ENCODE assay signal across 9 mouse cellular contexts in the genomic region with DNA sequence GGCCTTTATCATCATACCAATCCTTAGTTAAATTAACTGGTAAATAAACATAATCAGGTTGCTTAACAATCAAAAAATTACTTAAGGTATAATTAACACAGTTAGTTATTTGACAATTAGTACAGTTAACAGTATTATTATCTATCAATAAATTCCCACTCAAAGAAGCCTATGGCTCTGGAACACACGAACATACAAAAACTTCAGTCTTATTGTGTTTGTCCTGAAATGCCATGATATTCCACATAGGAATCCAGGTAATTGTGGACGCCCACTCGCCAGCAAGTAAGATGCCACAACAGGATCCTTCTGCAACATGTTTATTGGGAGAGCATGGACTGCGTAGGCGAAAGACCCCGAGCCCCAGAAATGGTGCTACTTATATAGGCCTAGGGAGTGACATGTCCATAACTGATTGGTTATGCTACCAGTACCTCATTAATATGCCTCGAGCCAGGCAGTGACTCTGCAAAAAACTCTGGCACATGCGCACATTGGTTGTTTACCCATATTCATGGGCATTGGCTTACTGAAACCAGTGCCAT. TPM values are rescaled to one million over a fixed set of nuclear protein-coding genes. Genes with fewer than 3 reads are reported as not detected.
DNase-seq lines count a peak whose midpoint lies in the region; ATAC-seq and TF ChIP-seq lines count a peak whose summit lies in the region.
"Not testable (repeated sequence)": the region's sequence is repeated elsewhere in the genome, so short reads cannot be mapped to it uniquely, and the experiment has no call there.
"Had no signal": no experiment of that assay in that cellular context is flagged by ENCODE, and none has a peak within 500 bp of the region (broad histone marks: within the 10 kb centered on the region; RNA-seq: fewer than 3 reads in every experiment).

No protein-coding gene starts in this region.

- not testable (repeated sequence) for H3K4me2 ChIP-seq in forebrain, embryonic 11.5 days (ENCODE audit: low read depth, low read length, severe bottlenecking); hindbrain, embryonic 11.5 days (replicated peaks; ENCODE audit: low read depth, low read length); midbrain, postnatal 0 days (ENCODE audit: low read depth, low read length, poor library complexity, severe bottlenecking)

- not testable (repeated sequence) for DNase-seq in forebrain, embryonic 11.5 days (ENCODE audit: low spot score); hindbrain, embryonic 11.5 days (ENCODE audit: low spot score); midbrain, postnatal 0 days (ENCODE audit: low spot score)
- DNase-seq in gastrocnemius, adult 8-10 months (ENCODE audit: low spot score in 2 of 2): peak; percentile 6 to 7
- DNase-seq in kidney, postnatal 25 days: peak; percentile 2 to 35
- DNase-seq in spleen, postnatal 4 days (ENCODE audit: low spot score in 2 of 2): peak; percentile 13 to 60
- peak; percentile 3 for DNase-seq in urinary bladder, postnatal 14 days (ENCODE audit: low spot score)

- H3K9ac ChIP-seq in forebrain, embryonic 11.5 days (ENCODE audit: low read length); hindbrain, embryonic 11.5 days (ENCODE audit: low read depth, low read length); midbrain, postnatal 0 days (replicated peaks; ENCODE audit: low read length, poor library complexity, severe bottlenecking): not testable (repeated sequence)

- H3K4me3 ChIP-seq in forebrain, embryonic 11.5 days (ENCODE audit: low read depth, low read length); hindbrain, embryonic 11.5 days (ENCODE audit: low read depth, low read length); midbrain, postnatal 0 days (ENCODE audit: low read depth, low read length): not testable (repeated sequence)

- TF ChIP-seq CTCF in midbrain, postnatal 0 days (IDR thresholded peaks at IDR 0.05): not testable (repeated sequence)

- not testable (repeated sequence) for H3K36me3 ChIP-seq in forebrain, embryonic 11.5 days (ENCODE audit: control insufficient read depth, insufficient read depth, low read length); hindbrain, embryonic 11.5 days (ENCODE audit: control insufficient read depth, insufficient read depth, low read length); midbrain, postnatal 0 days (ENCODE audit: insufficient read depth, low read length)

- not testable (repeated sequence) for H3K9me3 ChIP-seq in forebrain, embryonic 11.5 days (ENCODE audit: control insufficient read depth, low read length); hindbrain, embryonic 11.5 days (ENCODE audit: control insufficient read depth, low read length); midbrain, postnatal 0 days (ENCODE audit: low read length)

- not testable (repeated sequence) for H3K4me1 ChIP-seq in forebrain, embryonic 11.5 days (replicated peaks; ENCODE audit: control insufficient read depth, insufficient read depth, low read length); hindbrain, embryonic 11.5 days (replicated peaks; ENCODE audit: control insufficient read depth, insufficient read depth, low read length); midbrain, postnatal 0 days (ENCODE audit: insufficient read depth, low read length)

- 91% methylated on average over 7 of the region's 8 CpGs for WGBS in forebrain, embryonic 11.5 days
- 96% methylated on average over 7 of the region's 8 CpGs for WGBS in hindbrain, embryonic 11.5 days
- WGBS in midbrain, postnatal 0 days: 97% methylated on average over 7 of the region's 8 CpGs

- ATAC-seq in forebrain, embryonic 11.5 days (replicated peaks; ENCODE audit: low FRiP score): 0 out of 2 replicates have a peak, but pooled peaks have one; percentile 35
- ATAC-seq in hindbrain, embryonic 11.5 days (ENCODE audit: low FRiP score): peak; percentile 58; the same call in 1 of the 2 replicates
- ATAC-seq in inflammation-experienced regulatory T-cells, adult 6 months: peak; percentile 15
- ATAC-seq in midbrain, postnatal 0 days (ENCODE audit: low FRiP score): peak; percentile 13; the same call in 1 of the 2 replicates

- not testable (repeated sequence) for H3K27ac ChIP-seq in forebrain, embryonic 11.5 days (ENCODE audit: low read depth, low read length); hindbrain, embryonic 11.5 days (ENCODE audit: low read depth, low read length); midbrain, postnatal 0 days (ENCODE audit: low read depth, low read length)

- H3K27me3 ChIP-seq in forebrain, embryonic 11.5 days (ENCODE audit: control insufficient read depth, insufficient read depth, low read length); hindbrain, embryonic 11.5 days (ENCODE audit: control insufficient read depth, insufficient read depth, low read length); midbrain, postnatal 0 days (ENCODE audit: insufficient read depth, low read length): not testable (repeated sequence)

RNA-seq across cellular contexts. Expression of a gene that starts 49.4 kb away (rescaled TPM):
- 6.4 and 7.6 TPM in 2 replicates for polyA plus RNA-seq in forebrain, embryonic 11.5 days (2014; fragmentation: Nextera tagmentation; extraction: Ambion mirVana)
- total RNA-seq in gastrocnemius, adult 8-10 months (2022): 1 to 10 TPM in 2 of 4 experiments, under 1 TPM in 2; 0.68 to 1.8 (median 0.97) TPM
- polyA plus RNA-seq in hindbrain, embryonic 11.5 days (2014; fragmentation: Nextera tagmentation; extraction: Ambion mirVana): 7.8 and 8.7 TPM in 2 replicates
- polyA plus RNA-seq in inflammation-experienced regulatory T-cells, adult 6 months (2017; shearing (Covaris generic)): 10 to 100 TPM in 1 of 3 experiments, 1 to 10 TPM in 2; 4.6 to 11.1 (median 7.9) TPM
- total RNA-seq in midbrain, postnatal 0 days (2014; rRNA removed): 4.1 and 5.7 TPM in 2 replicates
- polyA plus RNA-seq in midbrain, postnatal 0 days (2015; fragmentation: Nextera tagmentation; extraction: Ambion mirVana): 4.1 and 5.0 TPM in 2 replicates
- polyA plus RNA-seq: G1E had no signal
